20 mouse cellular contexts compared by ENCODE assay signal in the genomic region with DNA sequence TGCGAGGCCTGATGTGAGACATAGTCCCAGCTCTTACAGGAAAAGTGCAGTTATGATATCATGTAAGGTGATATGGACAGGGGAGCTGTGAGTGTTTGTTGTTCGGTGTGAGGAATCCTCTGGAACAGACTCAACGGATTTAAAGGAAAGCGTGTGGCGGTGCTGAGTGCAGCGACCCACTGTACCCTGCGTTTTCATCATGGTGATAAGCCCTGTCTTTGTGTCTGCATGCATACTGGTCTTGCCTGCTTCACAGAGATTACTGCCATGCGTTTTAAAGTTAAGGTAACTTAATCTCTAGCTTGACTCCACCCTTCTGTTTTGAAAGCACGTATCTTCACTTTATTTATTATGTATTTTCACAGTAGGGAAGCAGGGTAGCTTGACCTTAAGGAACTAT. TPM values are rescaled to one million over a fixed set of nuclear protein-coding genes. Genes with fewer than 3 reads are reported as not detected.
DNase-seq lines count a peak whose midpoint lies in the region; ATAC-seq and TF ChIP-seq lines count a peak whose summit lies in the region.
"Had no signal": no experiment of that assay in that cellular context is flagged by ENCODE, and none has a peak within 500 bp of the region (broad histone marks: within the 10 kb centered on the region; RNA-seq: fewer than 3 reads in every experiment).

No protein-coding gene starts in this region.

- no peak overlapping the region for H3K4me2 ChIP-seq in CH12.LX (ENCODE audit: insufficient read depth, low read depth, poor library complexity, severe bottlenecking)
- peak overlapping the region; percentile 65 for H3K4me2 ChIP-seq in liver, embryonic 16.5 days (ENCODE audit: low read depth, low read length)
- H3K4me2 ChIP-seq: forebrain, embryonic 13.5 days; kidney, embryonic 15.5 days; limb, embryonic 12.5 days; lung, embryonic 15.5 days; neural tube, embryonic 12.5 days had no signal

- in situ Hi-C loops in CH12.LX (cut with MboI; ENCODE audit: low pct_ligation_motif_present, low pct_unique_long_range_greater_than_20kb, low sequenced_read_pairs): no loop called here

- no peaks in the 10 kb centered on the region for H3K9me3 ChIP-seq in heart, embryonic 10.5 days
- H3K9me3 ChIP-seq in CH12.LX (replicated peaks; ENCODE audit: low read length): no peaks in the 10 kb centered on the region
- no peaks in the 10 kb centered on the region for H3K9me3 ChIP-seq in liver, embryonic 16.5 days (replicated peaks; ENCODE audit: control insufficient read depth, low read length)
- H3K9me3 ChIP-seq: forebrain, embryonic 13.5 days; hindbrain, embryonic 15.5 days; kidney, embryonic 15.5 days; limb, embryonic 12.5 days; lung, embryonic 15.5 days; midbrain, embryonic 10.5 days; neural tube, embryonic 12.5 days had no signal

- TF ChIP-seq EP300 in CH12.LX (IDR thresholded peaks at IDR 0.05; ENCODE audit: low read length): no peak

- TF ChIP-seq RAD21 in CH12.LX (IDR thresholded peaks at IDR 0.05; ENCODE audit: low read depth, low read length): no peak

- no peaks in the 10 kb centered on the region for H3K36me3 ChIP-seq in heart, embryonic 10.5 days
- H3K36me3 ChIP-seq in CH12.LX (replicated peaks in 1 of 2; ENCODE audit: control insufficient read depth in 1 of 2, insufficient read depth in 1 of 2, low read length in 1 of 2): peaks cover 0 to 14% of the 10 kb centered on the region in 2 experiments
- no peaks in the 10 kb centered on the region for H3K36me3 ChIP-seq in liver, embryonic 16.5 days (ENCODE audit: control insufficient read depth, insufficient read depth)
- H3K36me3 ChIP-seq: hindbrain, embryonic 15.5 days; kidney, embryonic 15.5 days; limb, embryonic 12.5 days; lung, embryonic 15.5 days; neural tube, embryonic 12.5 days had no signal

- H3K4me3 ChIP-seq in heart, embryonic 10.5 days: no peak overlapping the region
- H3K4me3 ChIP-seq in CH12.LX (replicated peaks in 1 of 3; ENCODE audit: low read depth in 2 of 3, low read length in 2 of 3, poor library complexity in 1 of 3): no peak overlapping the region
- H3K4me3 ChIP-seq in liver, embryonic 16.5 days (ENCODE audit: low read depth, low read length): peak overlapping the region; percentile 7
- H3K4me3 ChIP-seq: forebrain, embryonic 13.5 days; hindbrain, embryonic 15.5 days; kidney, embryonic 15.5 days; left cerebral cortex, adult 2 months; limb, embryonic 12.5 days; lung, embryonic 15.5 days; midbrain, embryonic 10.5 days; neural tube, embryonic 12.5 days had no signal

- intact Hi-C loops in heart, postnatal 14 days (cut with DNase I): loop anchor here (10.0 kb wide), 1 partner anchor 118 kb away; a partner anchor contains a TSS
- intact Hi-C loops in left cerebral cortex, postnatal 25 days (cut with DNase I): no loop called here

- dilution Hi-C loops in CH12.LX (cut with MboI; ENCODE audit: extremely low pct_ligation_motif_present, extremely low pct_unique_long_range_greater_than_20kb, low sequenced_read_pairs): no loop called here

- DNase-seq in heart, embryonic 10.5 days (ENCODE audit: low spot score): peak; percentile 81
- DNase-seq in heart, postnatal 14 days: no peak
- no peak for DNase-seq in CH12.LX (ENCODE audit: extremely low read depth)
- peak; percentile 64 for DNase-seq in c-Kit-positive CD71-positive TER-119-positive erythroid progenitor cells, embryonic 14.5 days (ENCODE audit: low spot score)
- DNase-seq in left cerebral cortex, postnatal 25 days (ENCODE audit: low spot score in 2 of 2): no peak
- no peak for DNase-seq in lung, postnatal 4 days
- DNase-seq: cerebellum, adult 9-11 months; right cerebral cortex, postnatal 14 days had no signal

- H3K9ac ChIP-seq in CH12.LX (ENCODE audit: insufficient read depth, low read depth): no peak overlapping the region
- H3K9ac ChIP-seq in liver, embryonic 16.5 days (ENCODE audit: low read depth, low read length): no peak overlapping the region
- H3K9ac ChIP-seq: forebrain, embryonic 13.5 days; hindbrain, embryonic 15.5 days; kidney, embryonic 15.5 days; limb, embryonic 12.5 days; lung, embryonic 15.5 days; neural tube, embryonic 12.5 days had no signal

- H3K4me1 ChIP-seq in heart, embryonic 10.5 days: peaks cover 31% of the 10 kb centered on the region
- peaks cover 4 to 37% of the 10 kb centered on the region in 2 experiments for H3K4me1 ChIP-seq in CH12.LX (ENCODE audit: control insufficient read depth in 1 of 2, insufficient read depth in 2 of 2)
- H3K4me1 ChIP-seq in liver, embryonic 16.5 days (ENCODE audit: control insufficient read depth, low read depth, low read length): peaks cover 71% of the 10 kb centered on the region

- TF ChIP-seq POLR2A in CH12.LX (IDR thresholded peaks at IDR 0.05; ENCODE audit: low read depth, low read length): no peak

- no peaks in the 10 kb centered on the region for H3K27me3 ChIP-seq in heart, embryonic 10.5 days (ENCODE audit: insufficient read depth, poor library complexity, severe bottlenecking)
- H3K27me3 ChIP-seq in CH12.LX (replicated peaks): no peaks in the 10 kb centered on the region
- no peaks in the 10 kb centered on the region for H3K27me3 ChIP-seq in liver, embryonic 16.5 days (ENCODE audit: control insufficient read depth, insufficient read depth, low read depth, low read length)
- H3K27me3 ChIP-seq: limb, embryonic 12.5 days; lung, embryonic 15.5 days; neural tube, embryonic 12.5 days; Patski had no signal

- H3K79me2 ChIP-seq in CH12.LX (replicated peaks; ENCODE audit: control insufficient read depth, extremely low read depth, insufficient read depth, poor library complexity, severe bottlenecking): peaks cover 24% of the 10 kb centered on the region

- WGBS in heart, embryonic 10.5 days: 68% methylated on average over 9 of the region's 9 CpGs
- 21% methylated on average over 9 of the region's 9 CpGs for WGBS in liver, embryonic 16.5 days (ENCODE audit: insufficient replicate concordance)

- peak; percentile 66 for ATAC-seq in liver, embryonic 16.5 days (ENCODE audit: low read depth)
- ATAC-seq: activated CD4-positive, CD25-positive, alpha-beta regulatory T cell, adult 4 months; forebrain, embryonic 13.5 days; intestine, embryonic 16.5 days; Patski had no signal

- H3K27ac ChIP-seq in heart, embryonic 10.5 days: peak overlapping the region; percentile 67; the same call in 1 of the 2 replicates
- no peak overlapping the region for H3K27ac ChIP-seq in CH12.LX (ENCODE audit: insufficient read depth, low read depth)
- H3K27ac ChIP-seq in liver, embryonic 16.5 days (ENCODE audit: low read length): peak overlapping the region; percentile 69
- H3K27ac ChIP-seq: forebrain, embryonic 13.5 days; hindbrain, embryonic 15.5 days; kidney, embryonic 15.5 days; left cerebral cortex, adult 2 months; limb, embryonic 12.5 days; lung, embryonic 15.5 days; midbrain, embryonic 10.5 days; neural tube, embryonic 12.5 days had no signal

- no peak for TF ChIP-seq CTCF in CH12.LX (conservative IDR thresholded peaks at IDR 0.05 in 1 of 2, IDR thresholded peaks at IDR 0.05 in 1 of 2; ENCODE audit: low read depth in 2 of 2, low read length in 2 of 2)

TF ChIP-seq in CH12.LX, 34 proteins besides CTCF, POLR2A, EP300 and RAD21:
- TF ChIP-seq KAT2A (IDR thresholded peaks at IDR 0.05; ENCODE audit: insufficient replicate concordance, low read length) (no peak), MEF2A (IDR thresholded peaks at IDR 0.05; ENCODE audit: borderline replicate concordance, low read depth, low read length) (no peak), JUND (conservative IDR thresholded peaks at IDR 0.05; ENCODE audit: low read depth, low read length) (no peak), CHD2 (IDR thresholded peaks at IDR 0.05; ENCODE audit: low read length) (no peak), NRF1 (IDR thresholded peaks at IDR 0.05; ENCODE audit: low read depth, low read length) (no peak), IRF4 (IDR thresholded peaks at IDR 0.05; ENCODE audit: low read depth, low read length) (no peak), ZKSCAN1 (IDR thresholded peaks at IDR 0.05; ENCODE audit: borderline replicate concordance, low read depth, low read length) (no peak), POLR2AphosphoS2 (IDR thresholded peaks at IDR 0.05; ENCODE audit: low read depth, low read length) (no peak), MYC (IDR thresholded peaks at IDR 0.05; ENCODE audit: low read depth, low read length) (0 out of 2 replicates have a peak, but pooled peaks have one; percentile 0)

RNA-seq across cellular contexts. Expression of a gene that starts 1.3 kb away (rescaled TPM):
- 537 and 587 TPM in 2 replicates for polyA plus RNA-seq in heart, embryonic 10.5 days (2016; fragmentation: Nextera tagmentation; extraction: Ambion mirVana)
- 100 to 1,000 TPM; 208 to 228 TPM for total RNA-seq in heart, postnatal 14 days (2021)
- total RNA-seq in CH12.LX (2012; rRNA removed): 102 and 132 TPM in 2 replicates
- 232 and 244 TPM in 2 replicates for total RNA-seq in CH12.LX (2014; rRNA removed)
- polyA plus RNA-seq in CH12.LX (2012; ENCODE audit: insufficient read length, low read depth): 264 and 277 TPM in 2 replicates
- 383 and 398 TPM in 2 replicates for polyA plus RNA-seq in liver, embryonic 16.5 days (2015; fragmentation: Nextera tagmentation; extraction: Ambion mirVana)
- total RNA-seq in left cerebral cortex, postnatal 25 days (2021): 100 to 1,000 TPM; 321 to 335 TPM

Comparison
In these comparisons a context has a peak if more than half of its experiments do, and no peak if none do; other contexts are left out.
1. DNase-seq: peak in heart, embryonic 10.5 days (single experiment) and c-Kit-positive CD71-positive TER-119-positive erythroid progenitor cells, embryonic 14.5 days (single experiment); none in heart, postnatal 14 days (0 of 2), CH12.LX (single experiment), left cerebral cortex, postnatal 25 days (0 of 2) and lung, postnatal 4 days (0 of 2).